Mouse (Mus musculus) erythroblast, embryonic 14.5 days (primary cell): ENCODE data around the gene Cfap97.

Experiments
- GATA1 ChIP-seq: IDR thresholded peaks from 2 replicates; pipeline ENCODE4 v1.6.1; 2012; ENCODE audit warnings: low read length, inconsistent platforms, mixed read lengths
- TAL1 ChIP-seq: IDR thresholded peaks from 3 replicates; pipeline ENCODE4 v1.6.1; 2012; ENCODE audit warnings: low read length, inconsistent platforms, mixed read lengths

GRCm38 (mm10) chr8:46202350-46202749 lies 50.8 kb downstream of the Cfap97 start:
- no peak for TF ChIP-seq GATA1
- TF ChIP-seq TAL1, result no peak
